Comparison of ENCODE assay signal across 25 mouse cellular contexts in genomic region chr16:48127338-48127737, GRCm38 (mm10).
DNase-seq lines count a peak whose midpoint lies in the region; ATAC-seq and TF ChIP-seq lines count a peak whose summit lies in the region.
"Had no signal": no experiment of that assay in that cellular context is flagged by ENCODE, and none has a peak within 500 bp of the region (broad histone marks: within the 10 kb centered on the region; RNA-seq: fewer than 3 reads in every experiment).

No protein-coding gene starts in this region.

- DNase-seq in adrenal gland, adult (ENCODE audit: inconsistent age in 2 of 2, low spot score in 1 of 2): peak; percentile 13 to 80
- DNase-seq in adrenal gland, adult 18-20 months (ENCODE audit: low spot score in 2 of 2): no peak
- peak; percentile 32 for DNase-seq in adrenal gland, adult 8-10 months
- DNase-seq in adrenal gland, postnatal 4 days (ENCODE audit: low spot score in 2 of 2): no peak
- DNase-seq in kidney, postnatal 0 days (ENCODE audit: low spot score): peak; percentile 42
- no peak for DNase-seq in kidney, postnatal 36 days
- peak; percentile 33 to 49 for DNase-seq in adrenal gland, postnatal 36 days
- DNase-seq in spleen, postnatal 14 days (ENCODE audit: low spot score in 2 of 2): no peak
- DNase-seq: B cell, adult 2 months; cerebellum, adult 11 months; cerebellum, adult 18-20 months; cerebellum, adult 8-10 months; cerebellum, adult 9-11 months; cerebellum, postnatal 36 days; embryo, embryonic 11 days had no signal

- no peak overlapping the region for H3K4me3 ChIP-seq in kidney, postnatal 0 days (replicated peaks; ENCODE audit: low read depth, low read length)
- H3K4me3 ChIP-seq: embryonic facial prominence, embryonic 13.5 days; embryonic facial prominence, embryonic 15.5 days; erythroblast, embryonic 14.5 days; forebrain, embryonic 10.5 days; forebrain, embryonic 12.5 days had no signal

- no peaks in the 10 kb centered on the region for H3K36me3 ChIP-seq in kidney, postnatal 0 days (ENCODE audit: insufficient read depth, low read length)
- H3K36me3 ChIP-seq: embryonic facial prominence, embryonic 13.5 days; embryonic facial prominence, embryonic 15.5 days; forebrain, embryonic 10.5 days; forebrain, embryonic 12.5 days; G1E had no signal

- H3K9me3 ChIP-seq in kidney, postnatal 0 days (replicated peaks; ENCODE audit: low read length): no peaks in the 10 kb centered on the region
- H3K9me3 ChIP-seq: embryonic facial prominence, embryonic 13.5 days; embryonic facial prominence, embryonic 15.5 days; forebrain, embryonic 10.5 days; forebrain, embryonic 12.5 days; G1E had no signal

- no peaks in the 10 kb centered on the region for H3K4me1 ChIP-seq in kidney, postnatal 0 days (replicated peaks; ENCODE audit: insufficient read depth, low read length)
- H3K4me1 ChIP-seq: embryonic facial prominence, embryonic 13.5 days; embryonic facial prominence, embryonic 15.5 days; forebrain, embryonic 10.5 days; forebrain, embryonic 12.5 days had no signal

- no peak overlapping the region for H3K27ac ChIP-seq in kidney, postnatal 0 days
- H3K27ac ChIP-seq: embryonic facial prominence, embryonic 13.5 days; embryonic facial prominence, embryonic 15.5 days; forebrain, embryonic 10.5 days; forebrain, embryonic 12.5 days had no signal

- ATAC-seq in kidney, postnatal 0 days (replicated peaks; ENCODE audit: low FRiP score, low read depth): peak; percentile 57; the same call in 1 of the 2 replicates
- ATAC-seq: activated CD4-positive, CD25-positive, alpha-beta regulatory T cell, adult 4 months; CD4-positive, CD25-positive, alpha-beta regulatory T cell, adult 4 months; Patski had no signal

- no peaks in the 10 kb centered on the region for H3K27me3 ChIP-seq in kidney, postnatal 0 days (ENCODE audit: insufficient read depth, low read length)
- H3K27me3 ChIP-seq: CH12.LX; embryonic facial prominence, embryonic 13.5 days; embryonic facial prominence, embryonic 15.5 days; forebrain, embryonic 12.5 days; Patski had no signal

- no peak overlapping the region for H3K4me2 ChIP-seq in kidney, postnatal 0 days (ENCODE audit: low read length)
- H3K4me2 ChIP-seq: embryonic facial prominence, embryonic 13.5 days; embryonic facial prominence, embryonic 15.5 days; forebrain, embryonic 12.5 days had no signal

- TF ChIP-seq CTCF in kidney, postnatal 0 days (IDR thresholded peaks at IDR 0.05; ENCODE audit: low read depth): no peak

- H3K9ac ChIP-seq in kidney, postnatal 0 days (ENCODE audit: low read depth, low read length): no peak overlapping the region
- H3K9ac ChIP-seq: embryonic facial prominence, embryonic 13.5 days; embryonic facial prominence, embryonic 15.5 days; forebrain, embryonic 12.5 days had no signal

Comparison
In these comparisons a context has a peak if more than half of its experiments do, and no peak if none do; other contexts are left out.
1. DNase-seq: peak in adrenal gland, adult (2 of 2), adrenal gland, adult 8-10 months (single experiment), kidney, postnatal 0 days (single experiment) and adrenal gland, postnatal 36 days (2 of 2); none in adrenal gland, adult 18-20 months (0 of 2), adrenal gland, postnatal 4 days (0 of 2), kidney, postnatal 36 days (0 of 2) and spleen, postnatal 14 days (0 of 2).